Mouse (Mus musculus): Measurements from ENCODE around the gene Filip1. TPM values are rescaled to one million over a fixed set of nuclear protein-coding genes. Genes with fewer than 3 reads are reported as not detected.
"Not testable (repeated sequence)": the region's sequence is repeated elsewhere in the genome, so short reads cannot be mapped to it uniquely, and the experiment has no call there.

The Filip1 gene
- 0.75 and 0.88 TPM in 2 replicates for polyA plus RNA-seq (2016; fragmentation: Nextera tagmentation; extraction: Ambion mirVana)

DNA sequence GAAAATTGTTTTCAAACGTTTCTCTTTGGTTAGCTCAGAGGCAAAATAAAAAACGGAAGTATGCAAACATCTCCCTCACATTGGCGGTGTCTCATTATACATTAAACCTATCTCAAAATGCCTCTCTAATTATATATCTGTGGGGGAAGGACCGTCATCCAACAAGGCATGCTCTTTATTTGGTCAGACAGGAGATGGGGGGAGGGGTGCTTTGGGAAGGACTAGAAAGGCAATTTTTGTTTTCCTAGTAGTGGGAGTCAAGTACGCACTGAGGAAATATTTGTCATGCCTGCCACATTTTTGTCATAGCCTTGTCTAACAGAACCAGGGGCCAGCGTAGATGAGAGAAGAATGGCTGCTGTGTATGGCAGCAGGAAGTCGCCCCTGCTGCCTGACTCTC is at the start of gene Filip1:
Filip1 (minus strand) TSS at position 101 of the 400 bp plus-strand sequence.
- 75% methylated on average over 7 of the region's 7 CpGs for WGBS
- Histone ChIP-seq H3K4me1 (peaks cover 5% of the 10 kb centered on the region; the same call in 1 of the 2 replicates), H3K36me3 (no peaks in the 10 kb centered on the region), H3K27me3 (ENCODE audit: low read depth, poor library complexity, severe bottlenecking) (no peaks in the 10 kb centered on the region), H3K4me3 (no peak within 1 kb of the TSS), H3K27ac (no peak within 1 kb of the TSS; the same call in 1 of the 2 replicates), H3K9me3 (replicated peaks) (no peaks in the 10 kb centered on the region)
- no peak for DNase-seq (ENCODE audit: low spot score)

DNA sequence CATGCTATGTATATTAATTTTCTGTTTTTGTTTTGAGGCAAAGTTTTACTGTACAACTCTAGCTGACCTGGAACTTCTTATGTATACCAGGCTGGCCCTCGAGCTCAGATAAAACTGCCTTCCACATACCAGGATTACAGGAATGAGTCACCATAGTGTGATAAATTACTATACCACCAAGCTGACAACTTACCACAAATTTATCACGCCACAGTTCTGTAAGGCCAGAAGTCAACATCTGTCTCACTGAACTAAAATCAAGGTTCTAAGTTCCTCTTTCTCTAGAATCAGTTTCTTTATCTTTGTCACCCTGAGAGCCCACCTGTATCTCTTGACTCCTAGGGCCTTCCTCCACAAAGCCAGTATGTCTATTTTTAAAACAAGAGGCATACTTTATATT is 45.0 kb upstream of the Filip1 start:
- Histone ChIP-seq H3K9me3 (replicated peaks) (no peaks in the 10 kb centered on the region), H3K36me3 (no peaks in the 10 kb centered on the region), H3K27ac (no peak overlapping the region), H3K27me3 (ENCODE audit: low read depth, poor library complexity, severe bottlenecking) (no peaks in the 10 kb centered on the region), H3K4me3 (no peak overlapping the region), H3K4me1 (no peaks in the 10 kb centered on the region)
- DNase-seq (ENCODE audit: low spot score) = no peak
- WGBS = 77% methylated on average over 2 of the region's 2 CpGs

DNA sequence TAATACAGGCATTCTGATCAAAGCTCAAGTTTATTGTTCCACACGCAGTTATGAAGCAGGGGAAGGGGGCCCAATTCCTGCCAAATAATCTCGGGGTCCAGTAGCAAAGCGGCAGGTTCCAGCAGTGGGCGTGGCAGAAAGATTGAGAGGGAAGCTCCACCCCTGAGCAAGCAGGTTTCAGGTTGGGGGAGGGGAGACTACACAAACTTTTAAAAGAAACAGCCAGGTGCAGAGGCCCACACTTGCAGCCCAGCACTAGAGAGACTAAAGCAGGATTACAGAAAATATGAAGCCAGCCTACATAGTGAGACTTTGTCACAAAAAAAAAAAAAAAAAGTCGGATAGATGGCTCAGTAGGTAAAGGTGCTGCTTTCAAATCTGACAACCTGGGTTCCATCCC is 40.3 kb upstream of the Filip1 start:
- H3K27ac ChIP-seq = no peak overlapping the region
- no peak for DNase-seq (ENCODE audit: low spot score)

DNA sequence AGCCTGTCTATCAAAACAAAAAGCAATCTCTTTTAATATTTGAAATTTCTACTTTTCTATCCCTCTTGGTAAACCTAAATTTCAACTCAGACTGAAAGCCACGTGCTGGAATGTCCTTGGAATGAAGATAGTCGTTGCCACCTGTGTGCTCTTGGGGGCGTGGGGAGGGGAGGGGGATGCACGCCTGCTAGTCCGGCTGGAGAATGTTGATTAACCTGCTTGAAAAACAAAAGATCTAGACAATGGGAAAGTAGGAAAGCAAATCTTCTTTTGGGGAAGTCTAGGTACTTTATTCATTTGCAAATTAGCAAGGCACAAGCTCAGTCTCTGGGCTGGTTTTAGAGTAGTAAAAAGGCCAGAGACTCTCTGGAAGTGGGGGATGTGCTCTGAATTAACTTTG is 36.6 kb upstream of the Filip1 start:
- H3K36me3 ChIP-seq; H3K4me1 ChIP-seq; H3K9me3 ChIP-seq (replicated peaks); H3K27me3 ChIP-seq (ENCODE audit: low read depth, poor library complexity, severe bottlenecking); H3K27ac ChIP-seq; H3K4me3 ChIP-seq; DNase-seq (ENCODE audit: low spot score): not testable (repeated sequence)
- 72% methylated on average over 5 of the region's 5 CpGs for WGBS

More for the DNA sequence above, 40.3 kb upstream of the Filip1 start:
- Histone ChIP-seq H3K4me1 (no peaks in the 10 kb centered on the region), H3K9me3 (replicated peaks) (no peaks in the 10 kb centered on the region), H3K4me3 (no peak overlapping the region), H3K36me3 (no peaks in the 10 kb centered on the region), H3K27me3 (ENCODE audit: low read depth, poor library complexity, severe bottlenecking) (no peaks in the 10 kb centered on the region)
- whole genome bisulfite sequencing = 84% methylated on average over 5 of the region's 5 CpGs

DNA sequence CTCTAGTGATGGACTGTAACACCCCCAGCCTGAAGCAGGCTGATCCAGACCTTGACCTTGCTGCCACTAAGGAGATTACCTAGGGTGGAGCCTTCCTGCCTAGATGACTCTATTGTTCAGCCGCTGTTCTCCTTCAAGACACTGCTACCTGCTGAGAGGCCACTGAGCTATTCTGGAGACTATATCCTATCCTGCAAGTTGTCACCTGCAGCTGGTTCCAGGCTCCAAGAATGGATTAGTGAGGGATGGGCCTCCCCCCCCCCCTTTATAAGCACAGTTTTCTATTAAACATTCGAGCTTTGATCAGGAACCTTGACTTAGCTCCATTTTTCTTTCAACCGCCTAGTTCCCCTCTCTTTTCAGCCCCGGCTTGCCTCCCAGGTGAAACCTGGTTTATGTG is 31.6 kb upstream of the Filip1 start:
- H3K27ac ChIP-seq; H3K4me1 ChIP-seq; H3K9me3 ChIP-seq (replicated peaks); DNase-seq (ENCODE audit: low spot score); H3K4me3 ChIP-seq; H3K36me3 ChIP-seq; H3K27me3 ChIP-seq (ENCODE audit: low read depth, poor library complexity, severe bottlenecking): not testable (repeated sequence)
- 85% methylated on average over 4 of the region's 4 CpGs for WGBS

DNA sequence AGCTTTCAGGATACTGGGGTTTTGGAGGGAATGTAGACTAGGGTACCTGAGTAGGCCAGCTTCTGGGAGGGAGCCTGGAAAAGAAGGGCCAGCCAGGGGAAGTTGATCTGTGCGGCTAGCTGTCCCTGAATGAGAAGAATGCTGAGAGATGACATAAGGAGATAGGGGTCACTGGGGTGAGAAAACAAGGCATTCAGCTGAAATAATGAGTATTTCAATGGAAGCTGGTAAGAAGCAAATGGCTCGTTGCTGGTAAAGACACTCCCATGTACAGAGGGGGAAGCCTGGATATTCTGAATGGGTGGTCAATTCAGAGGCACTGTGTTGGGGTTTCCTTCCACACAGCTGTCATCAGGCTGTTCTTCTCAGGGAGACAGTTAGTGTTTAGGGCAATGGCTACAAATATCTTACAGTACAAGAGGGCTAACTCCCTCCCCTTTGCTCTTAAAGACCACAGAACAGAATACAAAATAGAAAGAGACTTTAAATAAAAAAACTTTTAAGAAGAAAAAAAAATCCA is 26.7 kb upstream of the Filip1 start:
- Histone ChIP-seq H3K27ac (no peak overlapping the region), H3K27me3 (ENCODE audit: low read depth, poor library complexity, severe bottlenecking) (no peaks in the 10 kb centered on the region), H3K36me3 (no peaks in the 10 kb centered on the region), H3K9me3 (replicated peaks) (no peaks in the 10 kb centered on the region), H3K4me3 (no peak overlapping the region), H3K4me1 (no peaks in the 10 kb centered on the region)
- DNase-seq (ENCODE audit: low spot score) = no peak
- 64% methylated on average over 2 of the region's 2 CpGs for WGBS

DNA sequence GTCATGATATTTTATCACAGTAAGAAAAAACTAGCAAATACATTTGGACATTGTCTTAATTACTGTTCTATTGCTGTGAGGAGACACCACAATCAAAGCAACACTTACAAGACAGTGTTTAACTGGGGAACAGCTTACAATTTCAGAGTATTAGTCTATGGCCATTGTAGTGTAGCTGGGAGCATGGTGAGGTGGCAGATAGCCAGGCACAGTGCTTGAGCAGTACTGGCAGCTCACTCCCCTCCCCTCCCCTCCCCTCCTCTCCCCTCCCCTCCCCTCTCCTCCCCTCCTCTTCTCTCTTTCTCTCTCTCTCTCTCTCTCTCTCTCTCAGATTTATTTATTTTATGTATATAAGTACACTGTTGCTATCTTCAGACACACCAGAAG is 25.3 kb upstream of the Filip1 start:
- H3K4me1 ChIP-seq = no peaks in the 10 kb centered on the region
- no peak overlapping the region for H3K27ac ChIP-seq
- H3K36me3 ChIP-seq = no peaks in the 10 kb centered on the region
- H3K4me3 ChIP-seq = no peak overlapping the region
- no peak for DNase-seq (ENCODE audit: low spot score)
- no peaks in the 10 kb centered on the region for H3K9me3 ChIP-seq (replicated peaks)
- H3K27me3 ChIP-seq (ENCODE audit: low read depth, poor library complexity, severe bottlenecking) = no peaks in the 10 kb centered on the region

DNA sequence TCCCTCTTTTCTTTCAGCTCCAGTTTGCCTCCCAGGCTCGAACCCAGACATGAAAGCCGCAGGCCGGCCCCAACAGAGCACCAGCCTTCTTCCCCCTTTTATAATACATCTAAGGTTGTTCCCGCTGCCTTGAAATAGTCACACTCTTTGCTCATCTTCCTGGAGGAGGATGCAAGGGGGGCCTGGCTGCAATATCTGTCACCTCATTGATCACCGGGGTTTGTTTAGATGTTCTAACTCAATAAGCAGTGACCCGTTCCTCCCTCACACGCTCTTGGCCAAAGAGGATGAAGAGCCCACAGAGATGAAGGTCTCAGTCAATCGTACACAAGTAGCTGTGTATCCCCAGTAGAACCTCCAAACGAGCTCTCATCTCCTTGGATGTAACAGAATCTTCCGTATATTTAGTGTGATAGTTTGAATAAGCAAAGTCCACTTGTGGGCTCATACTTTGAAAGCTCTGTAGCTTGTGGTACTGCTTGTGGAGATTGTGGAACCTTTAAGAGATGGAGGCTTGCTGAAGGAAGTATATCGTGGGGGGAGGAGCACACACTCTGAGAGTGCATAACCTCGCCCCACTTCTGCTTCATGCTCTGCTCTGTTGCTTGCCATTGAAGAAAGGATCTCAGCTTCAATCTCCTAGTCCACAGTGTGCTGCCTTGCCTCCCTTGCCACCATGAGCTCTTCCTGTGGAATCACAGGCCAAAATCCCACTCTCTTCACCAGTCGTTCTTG is 24.8 kb upstream of the Filip1 start:
- 90% methylated on average over 13 of the region's 13 CpGs for WGBS
- Histone ChIP-seq H3K4me1 (no peaks in the 10 kb centered on the region), H3K27me3 (ENCODE audit: low read depth, poor library complexity, severe bottlenecking) (no peaks in the 10 kb centered on the region), H3K9me3 (replicated peaks) (no peaks in the 10 kb centered on the region), H3K36me3 (no peaks in the 10 kb centered on the region), H3K27ac (no peak overlapping the region), H3K4me3 (no peak overlapping the region)
- no peak for DNase-seq (ENCODE audit: low spot score)

DNA sequence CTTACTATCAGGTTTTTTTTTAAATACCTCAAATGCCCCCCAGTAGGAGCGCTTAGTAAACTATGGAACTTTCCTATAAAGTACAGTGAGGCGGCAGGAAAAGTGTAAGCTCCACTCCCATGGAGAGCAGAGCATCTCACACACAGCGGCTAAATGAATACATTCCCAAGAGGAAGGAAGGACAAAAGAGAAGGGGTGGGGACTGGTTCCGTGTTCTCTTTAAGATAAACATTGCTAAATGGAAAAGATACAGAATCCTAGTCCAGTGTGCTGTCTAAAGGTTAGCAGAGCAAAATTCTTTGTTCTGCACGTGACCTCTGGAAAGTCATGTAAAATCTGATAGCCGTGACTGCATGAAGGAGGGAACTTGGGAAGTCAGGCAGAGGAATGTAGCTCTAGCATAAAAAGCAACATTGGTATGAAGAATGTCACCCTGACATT is 13.9 kb upstream of the Filip1 start:
- H3K4me3 ChIP-seq = no peak overlapping the region
- H3K27ac ChIP-seq = no peak overlapping the region
- H3K9me3 ChIP-seq (replicated peaks) = no peaks in the 10 kb centered on the region
- no peaks in the 10 kb centered on the region for H3K4me1 ChIP-seq
- 82% methylated on average over 6 of the region's 6 CpGs for WGBS
- DNase-seq (ENCODE audit: low spot score) = no peak
- H3K27me3 ChIP-seq (ENCODE audit: low read depth, poor library complexity, severe bottlenecking) = no peaks in the 10 kb centered on the region
- no peaks in the 10 kb centered on the region for H3K36me3 ChIP-seq

DNA sequence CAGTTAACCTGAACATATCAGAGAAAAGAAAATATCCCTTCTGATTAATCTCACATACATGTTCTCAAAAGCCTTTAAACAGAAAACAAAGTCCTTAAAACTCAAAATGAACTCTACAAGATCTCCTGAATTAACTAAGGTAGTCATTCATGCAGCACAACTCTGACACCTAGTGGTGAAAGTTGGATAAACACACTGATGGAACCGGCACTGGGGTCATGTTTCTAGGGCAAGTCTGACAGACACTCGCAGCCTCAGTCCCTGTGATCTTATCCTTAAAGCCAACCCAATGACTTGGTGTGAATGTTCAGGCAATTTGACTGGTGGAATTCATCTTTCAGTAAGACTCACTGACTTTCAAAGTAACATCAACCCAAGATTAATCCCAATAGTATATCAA is 13.4 kb upstream of the Filip1 start:
- whole genome bisulfite sequencing = 2% methylated on average over 2 of the region's 2 CpGs
- H3K9me3 ChIP-seq (replicated peaks) = no peaks in the 10 kb centered on the region

DNA sequence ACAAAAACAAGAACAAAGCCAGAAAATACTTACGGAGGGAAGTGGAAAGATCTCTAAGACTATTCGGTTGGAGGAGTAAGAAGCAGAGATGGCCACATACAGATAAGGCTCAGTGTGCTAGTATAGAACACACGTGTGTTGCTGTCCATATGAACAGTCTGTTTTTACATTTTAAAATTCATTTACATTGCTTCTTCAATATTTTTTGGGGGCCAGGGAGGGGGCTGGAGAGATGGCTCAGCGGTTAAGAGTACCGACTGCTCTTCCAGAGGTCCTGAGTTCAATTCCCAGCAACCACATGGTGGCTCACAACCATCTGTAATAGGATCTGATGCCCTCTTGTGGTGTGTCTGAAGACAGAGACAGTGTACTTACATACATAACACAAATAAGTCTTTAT is 12.7 kb upstream of the Filip1 start:
- WGBS = 94% methylated on average over 5 of the region's 5 CpGs
- not testable (repeated sequence) for H3K27ac ChIP-seq; H3K27me3 ChIP-seq (ENCODE audit: low read depth, poor library complexity, severe bottlenecking); DNase-seq (ENCODE audit: low spot score); H3K4me1 ChIP-seq; H3K36me3 ChIP-seq; H3K4me3 ChIP-seq; H3K9me3 ChIP-seq (replicated peaks)

More for the DNA sequence above, 13.4 kb upstream of the Filip1 start:
- no peak overlapping the region for H3K4me3 ChIP-seq
- no peak overlapping the region for H3K27ac ChIP-seq
- H3K4me1 ChIP-seq = no peaks in the 10 kb centered on the region
- no peaks in the 10 kb centered on the region for H3K27me3 ChIP-seq (ENCODE audit: low read depth, poor library complexity, severe bottlenecking)
- H3K36me3 ChIP-seq = no peaks in the 10 kb centered on the region
- DNase-seq (ENCODE audit: low spot score) = peak; percentile 55

DNA sequence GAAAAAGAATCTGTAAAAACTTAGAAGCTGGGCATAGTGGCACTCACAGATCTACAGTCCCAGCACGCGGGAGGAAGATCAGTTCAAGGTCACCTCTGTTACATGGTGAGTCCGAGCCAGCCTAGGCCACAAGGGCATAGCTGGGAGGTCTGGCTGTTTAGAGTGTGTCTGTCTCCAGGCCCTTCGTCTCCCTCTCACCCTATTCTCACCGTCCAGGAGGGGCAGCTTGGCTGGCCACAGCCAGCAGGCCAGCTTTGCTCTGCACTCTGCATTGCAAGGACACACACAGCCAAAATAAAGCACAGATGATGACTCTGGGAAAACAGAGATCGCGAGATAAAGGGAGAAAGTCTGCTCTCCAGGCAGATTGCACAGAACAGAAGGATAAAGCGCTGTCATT is 10.2 kb upstream of the Filip1 start:
- Histone ChIP-seq H3K27ac (no peak overlapping the region), H3K36me3 (no peaks in the 10 kb centered on the region), H3K9me3 (replicated peaks) (no peaks in the 10 kb centered on the region), H3K4me3 (no peak overlapping the region), H3K27me3 (ENCODE audit: low read depth, poor library complexity, severe bottlenecking) (no peaks in the 10 kb centered on the region), H3K4me1 (no peaks in the 10 kb centered on the region)
- 72% methylated on average over 8 of the region's 8 CpGs for WGBS
- no peak for DNase-seq (ENCODE audit: low spot score)

DNA sequence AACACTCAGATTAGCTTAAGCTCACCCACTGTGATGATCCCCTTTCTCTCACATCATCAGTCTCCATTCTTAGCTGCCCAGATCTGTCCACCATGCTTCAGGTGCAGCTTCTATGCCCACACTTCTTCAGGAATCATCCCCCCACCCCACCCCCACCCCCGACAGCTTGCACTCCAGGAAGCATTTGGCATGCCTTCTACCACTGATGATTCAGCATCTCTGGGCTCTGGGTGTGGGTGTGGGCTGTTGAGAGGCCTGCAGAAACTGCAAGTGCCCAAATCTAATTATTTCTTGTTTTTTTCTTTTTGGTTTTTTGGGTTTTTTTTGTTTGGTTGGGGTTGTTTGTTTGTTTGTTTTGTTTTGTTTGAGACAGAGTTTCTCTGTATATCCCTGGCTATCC is 9.0 kb upstream of the Filip1 start:
- 55% methylated on average over 1 of the region's 1 CpGs for WGBS
- Histone ChIP-seq H3K4me1 (no peaks in the 10 kb centered on the region), H3K27me3 (ENCODE audit: low read depth, poor library complexity, severe bottlenecking) (no peaks in the 10 kb centered on the region), H3K4me3 (no peak overlapping the region), H3K27ac (no peak overlapping the region), H3K36me3 (no peaks in the 10 kb centered on the region), H3K9me3 (replicated peaks) (no peaks in the 10 kb centered on the region)
- DNase-seq (ENCODE audit: low spot score) = no peak

DNA sequence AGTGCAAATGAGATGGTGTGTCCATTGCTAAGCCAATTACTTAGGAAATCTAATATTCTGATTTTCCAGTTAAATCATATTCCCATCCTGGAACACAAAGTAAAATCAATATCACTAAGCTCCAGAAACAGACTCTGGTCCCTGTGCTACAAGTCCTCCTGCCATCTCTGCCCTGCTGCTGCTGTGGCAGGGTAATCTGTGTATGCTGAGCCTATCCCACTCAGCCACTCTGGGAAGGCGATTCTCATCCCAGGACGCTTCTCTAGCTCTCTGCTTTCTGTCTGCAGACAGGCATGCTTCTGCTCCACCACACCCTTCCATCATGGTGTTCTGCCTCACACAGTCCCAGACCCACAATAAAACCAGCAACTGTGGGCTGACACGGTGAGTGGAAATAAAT is 7.8 kb upstream of the Filip1 start:
- no peaks in the 10 kb centered on the region for H3K36me3 ChIP-seq
- no peak overlapping the region for H3K4me3 ChIP-seq
- no peak for DNase-seq (ENCODE audit: low spot score)
- H3K4me1 ChIP-seq = no peaks in the 10 kb centered on the region
- no peaks in the 10 kb centered on the region for H3K27me3 ChIP-seq (ENCODE audit: low read depth, poor library complexity, severe bottlenecking)
- H3K9me3 ChIP-seq (replicated peaks) = no peaks in the 10 kb centered on the region
- no peak overlapping the region for H3K27ac ChIP-seq
- 69% methylated on average over 3 of the region's 3 CpGs for WGBS
